Mouse (Mus musculus) liver, embryonic 16.5 days (tissue): ENCODE measurements at regions not wholly inside any gene's neighbourhood (a gene's known extent, or its start where the extent isn't known, plus 50 kb on each side); places are given as distances from the start of the nearest gene placed in this dataset.

Experiments
- ATAC-seq: fragments of 200-750 bp; cut with Nextera tagmentation; 2 replicates; pipeline ENCODE4 v1.8.0; 2017; ENCODE audit warnings: low read depth, mild to moderate bottlenecking, moderate number of reproducible peaks, moderate library complexity
- H3K27ac ChIP-seq: fragments of 300-500 bp; sonication (generic); 2 replicates; pipeline ENCODE4 v1.5.1; 2014; ENCODE audit warnings: mild to moderate bottlenecking, low read length
- H3K27me3 ChIP-seq: fragments of 300-500 bp; sonication (generic); 2 replicates; pipeline ENCODE4 v1.6.1; 2014; ENCODE audit warnings: low read depth, low read length, mixed read lengths; ENCODE audit not compliant: control insufficient read depth, insufficient read depth
- H3K36me3 ChIP-seq: fragments of 300-500 bp; sonication (generic); 2 replicates; pipeline ENCODE4 v1.6.1; 2014; ENCODE audit warnings: mild to moderate bottlenecking; ENCODE audit not compliant: control insufficient read depth, insufficient read depth
- H3K4me1 ChIP-seq: fragments of 300-500 bp; sonication (generic); 2 replicates; pipeline ENCODE4 v1.6.1; 2014; ENCODE audit warnings: low read depth, low read length, mixed read lengths; ENCODE audit not compliant: control insufficient read depth
- H3K4me2 ChIP-seq: fragments of 300-500 bp; sonication (generic); 2 replicates; pipeline ENCODE4 v1.6.1; 2014; ENCODE audit warnings: low read depth, low read length, mixed read lengths
- H3K4me3 ChIP-seq: fragments of 300-500 bp; sonication (generic); 2 replicates; pipeline ENCODE4 v1.5.1; 2014; ENCODE audit warnings: low read depth, mild to moderate bottlenecking, low read length
- H3K9ac ChIP-seq: fragments of 300-500 bp; sonication (generic); 2 replicates; pipeline ENCODE4 v1.6.1; 2014; ENCODE audit warnings: low read depth, low read length
- H3K9me3 ChIP-seq: fragments of 300-500 bp; sonication (generic); replicated peaks from 2 replicates; pipeline ENCODE4 v1.6.1; 2016; ENCODE audit warnings: low read length; ENCODE audit not compliant: control insufficient read depth
- WGBS: fragments of 180-500 bp; shearing (Covaris S2); extraction: QIAGEN DNeasy Blood & Tissue Kit; methylation state at CpG from one replicate; pipeline ENCODE4 v1.1.7; 2014; ENCODE audit not compliant: insufficient replicate concordance; 5-methylcytosine and 5-hydroxymethylcytosine counted together

- H3K36me3 ChIP-seq: no peaks in the 10 kb centered on the region
- no peak overlapping the region for H3K27ac ChIP-seq
- no peak overlapping the region for H3K4me3 ChIP-seq
- no peaks in the 10 kb centered on the region for H3K4me1 ChIP-seq
- no peaks in the 10 kb centered on the region for H3K9me3 ChIP-seq
- no peak for ATAC-seq
- no peaks in the 10 kb centered on the region for H3K27me3 ChIP-seq
- H3K4me2 ChIP-seq: no peak overlapping the region
- 55% methylated on average over 5 of the region's 5 CpGs for WGBS
- H3K9ac ChIP-seq: no peak overlapping the region
These were observed 93.1 kb downstream of the Fam43a start for GRCm38 (mm10) chr16:30692541-30693141.

DNA sequence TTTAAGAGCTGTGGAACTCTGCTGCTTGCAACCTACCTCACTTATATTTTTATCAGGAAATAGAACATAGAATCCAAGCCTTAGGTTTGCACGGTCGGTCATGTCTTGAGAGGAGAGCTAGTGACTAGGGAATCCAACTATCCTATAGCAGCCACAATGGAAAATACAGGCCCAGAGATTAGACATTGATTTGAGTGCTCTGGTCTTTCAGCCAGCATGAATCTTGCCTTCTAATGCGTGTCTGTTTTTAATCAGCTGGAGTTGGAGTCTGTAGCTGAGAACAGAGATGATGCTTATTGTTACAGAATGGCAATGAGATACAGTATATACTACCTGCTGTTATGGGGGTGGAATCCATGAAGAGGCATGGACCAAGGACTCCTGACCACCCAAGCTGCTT, 93.7 kb downstream of the Fam43a start:
- no peak overlapping the region for H3K9ac ChIP-seq
- no peak overlapping the region for H3K27ac ChIP-seq
- WGBS: 68% methylated on average over 3 of the region's 3 CpGs
- no peak for ATAC-seq
- no peaks in the 10 kb centered on the region for H3K9me3 ChIP-seq
- H3K4me1 ChIP-seq: no peaks in the 10 kb centered on the region
- H3K4me3 ChIP-seq: no peak overlapping the region
- no peak overlapping the region for H3K4me2 ChIP-seq
- H3K36me3 ChIP-seq: no peaks in the 10 kb centered on the region
- no peaks in the 10 kb centered on the region for H3K27me3 ChIP-seq

- no peaks in the 10 kb centered on the region for H3K27me3 ChIP-seq
- no peak for ATAC-seq
- no peaks in the 10 kb centered on the region for H3K36me3 ChIP-seq
- no peak overlapping the region for H3K4me3 ChIP-seq
- no peak overlapping the region for H3K9ac ChIP-seq
- no peak overlapping the region for H3K4me2 ChIP-seq
- no peak overlapping the region for H3K27ac ChIP-seq
- no peaks in the 10 kb centered on the region for H3K9me3 ChIP-seq
- 56% methylated on average over 1 of the region's 1 CpGs for WGBS
- no peaks in the 10 kb centered on the region for H3K4me1 ChIP-seq
These were observed 94.5 kb downstream of the Fam43a start for GRCm38 (mm10) chr16:30693839-30694527.

DNA sequence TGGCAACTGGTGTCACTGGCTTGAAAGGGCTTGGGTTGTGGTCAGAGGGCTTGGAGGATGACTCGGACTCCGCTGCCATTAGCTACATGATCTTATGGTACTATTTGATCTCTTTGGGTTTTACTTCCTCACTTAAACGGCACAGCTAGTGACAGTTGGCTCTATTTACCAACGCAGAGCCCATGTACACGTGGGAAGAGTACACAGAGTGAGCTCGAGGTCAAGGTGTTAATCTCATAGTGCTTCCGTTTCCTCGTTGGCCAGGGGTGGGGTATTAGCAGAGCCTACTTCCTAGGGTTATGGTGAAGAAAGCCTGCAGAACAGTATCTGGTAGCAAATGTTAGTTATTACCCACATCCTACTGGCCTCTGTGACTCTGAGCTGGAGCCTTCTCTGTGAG, 96.2 kb downstream of the Fam43a start:
- WGBS: 33% methylated on average over 8 of the region's 8 CpGs
- H3K4me1 ChIP-seq: no peaks in the 10 kb centered on the region
- ATAC-seq: no peak

GRCm38 (mm10) chr16:30697209-30697608, 97.7 kb downstream of the Fam43a start:
- Histone ChIP-seq H3K4me3 (no peak overlapping the region), H3K9ac (no peak overlapping the region), H3K27me3 (no peaks in the 10 kb centered on the region), H3K36me3 (no peaks in the 10 kb centered on the region), H3K4me1 (no peaks in the 10 kb centered on the region), H3K9me3 (no peaks in the 10 kb centered on the region), H3K27ac (no peak overlapping the region), H3K4me2 (no peak overlapping the region)
- ATAC-seq: no peak
- 53% methylated on average over 4 of the region's 4 CpGs for WGBS

More for the DNA sequence above, 96.2 kb downstream of the Fam43a start:
- Histone ChIP-seq H3K27ac (no peak overlapping the region), H3K27me3 (no peaks in the 10 kb centered on the region), H3K4me3 (no peak overlapping the region), H3K4me2 (no peak overlapping the region), H3K9ac (no peak overlapping the region), H3K9me3 (no peaks in the 10 kb centered on the region), H3K36me3 (no peaks in the 10 kb centered on the region)

DNA sequence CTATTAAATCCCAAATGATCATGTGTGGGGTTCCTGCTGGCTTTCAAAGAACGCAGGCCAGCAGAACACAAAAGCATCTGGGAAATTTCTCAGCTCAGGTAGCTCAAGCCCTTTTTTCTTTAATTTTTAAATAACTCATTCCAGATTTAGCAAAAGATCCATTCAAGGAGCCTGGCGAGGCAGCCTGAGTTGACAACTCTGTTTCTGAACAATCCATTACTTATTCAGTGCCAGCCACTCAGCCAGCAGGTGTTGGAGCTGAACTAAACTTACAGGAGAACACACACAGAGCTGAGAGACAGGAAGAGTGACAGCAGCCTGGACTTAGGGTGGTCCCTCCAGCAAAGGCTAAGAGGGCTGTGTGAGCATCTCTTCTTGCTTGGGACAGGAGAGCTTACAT, 98.3 kb downstream of the Fam43a start:
- 57% methylated on average over 2 of the region's 2 CpGs for WGBS
- Histone ChIP-seq H3K4me1 (no peaks in the 10 kb centered on the region), H3K4me2 (no peak overlapping the region), H3K9me3 (no peaks in the 10 kb centered on the region), H3K9ac (no peak overlapping the region), H3K27me3 (no peaks in the 10 kb centered on the region), H3K36me3 (no peaks in the 10 kb centered on the region), H3K4me3 (no peak overlapping the region), H3K27ac (no peak overlapping the region)
- ATAC-seq: no peak

- WGBS: 74% methylated on average over 8 of the region's 8 CpGs
- ATAC-seq: no peak
- Histone ChIP-seq H3K27ac (no peak overlapping the region), H3K27me3 (no peaks in the 10 kb centered on the region), H3K9ac (no peak overlapping the region), H3K4me1 (no peaks in the 10 kb centered on the region), H3K9me3 (no peaks in the 10 kb centered on the region), H3K4me2 (no peak overlapping the region), H3K4me3 (no peak overlapping the region), H3K36me3 (no peaks in the 10 kb centered on the region)
These were observed 104.3 kb downstream of the Fam43a start for GRCm38 (mm10) chr16:30703831-30704230.

DNA sequence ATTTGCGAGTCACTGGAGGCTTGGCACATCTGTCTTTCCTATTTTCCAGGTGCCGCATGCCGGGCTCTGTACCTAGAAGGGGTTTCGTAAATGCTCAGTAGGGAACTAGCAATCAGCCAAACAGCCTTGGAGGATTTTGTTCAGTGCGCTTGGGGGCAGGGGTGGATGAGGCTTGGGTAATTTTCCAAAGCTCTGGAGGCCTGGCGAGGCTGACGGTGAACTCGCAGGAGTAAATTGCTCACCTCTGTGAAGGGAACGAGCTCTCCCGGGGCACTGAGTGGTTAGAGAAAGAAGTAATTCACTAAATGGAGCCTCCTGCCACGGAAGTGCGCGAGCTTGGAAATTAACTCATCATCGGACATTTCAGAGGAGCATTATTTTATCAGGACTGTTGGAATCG, 110.0 kb downstream of the Fam43a start:
- Histone ChIP-seq H3K36me3 (no peaks in the 10 kb centered on the region), H3K9ac (no peak overlapping the region), H3K4me1 (no peaks in the 10 kb centered on the region), H3K27me3 (no peaks in the 10 kb centered on the region), H3K4me2 (no peak overlapping the region), H3K4me3 (no peak overlapping the region), H3K27ac (no peak overlapping the region), H3K9me3 (no peaks in the 10 kb centered on the region)
- ATAC-seq: no peak
- 76% methylated on average over 15 of the region's 15 CpGs for WGBS

DNA sequence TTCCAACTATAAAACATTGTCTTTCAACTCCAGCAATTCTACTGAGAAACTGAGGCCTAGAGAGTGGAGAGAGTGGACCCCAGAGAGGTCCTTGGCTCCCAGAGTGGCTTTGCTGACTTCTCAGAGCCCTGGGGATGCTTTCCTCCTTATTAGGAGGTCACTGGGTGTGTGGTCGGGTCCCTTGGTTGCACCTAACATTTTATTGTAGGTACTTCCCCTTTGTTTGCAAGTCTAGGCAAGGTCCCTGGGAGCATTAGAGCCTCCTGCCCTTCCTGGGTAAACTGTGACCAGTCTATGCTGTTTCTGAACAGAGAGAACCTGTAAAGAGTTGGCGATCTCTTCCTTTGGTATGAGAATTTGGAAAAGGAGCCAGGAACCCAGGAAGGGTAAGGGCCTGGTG, 110.5 kb downstream of the Fam43a start:
- H3K27me3 ChIP-seq: no peaks in the 10 kb centered on the region
- no peak for ATAC-seq
- no peaks in the 10 kb centered on the region for H3K9me3 ChIP-seq
- H3K4me3 ChIP-seq: no peak overlapping the region
- H3K27ac ChIP-seq: no peak overlapping the region
- H3K36me3 ChIP-seq: no peaks in the 10 kb centered on the region
- H3K9ac ChIP-seq: no peak overlapping the region
- no peaks in the 10 kb centered on the region for H3K4me1 ChIP-seq
- no peak overlapping the region for H3K4me2 ChIP-seq
- WGBS: 48% methylated on average over 2 of the region's 2 CpGs
